Mouse (Mus musculus): ENCODE data around the gene Kcnip2. TPM values are rescaled to one million over a fixed set of nuclear protein-coding genes. Genes with fewer than 3 reads are reported as not detected.
"Not testable (repeated sequence)": the region's sequence is repeated elsewhere in the genome, so short reads cannot be mapped to it uniquely, and the experiment has no call there.

Kcnip2 gene
- polyA plus RNA-seq, 1 experiment from 2014 or later, result 1.8 TPM

GRCm38 (mm10) chr19:45815170-45815569 lies 691 bp downstream of the Kcnip2 start:
- H3K27me3 ChIP-seq (replicated peaks; ENCODE audit: control insufficient read depth, insufficient read depth, low read length), result peaks cover 30% of the 10 kb centered on the region
- WGBS, result 62% methylated on average over 10 of the region's 10 CpGs
- no peak overlapping the region for H3K4me3 ChIP-seq (ENCODE audit: low read depth, low read length)
- H3K27ac ChIP-seq (ENCODE audit: low read depth, low read length), result no peak overlapping the region
- no peaks in the 10 kb centered on the region for H3K36me3 ChIP-seq (ENCODE audit: control insufficient read depth, insufficient read depth, low read length)
- no peak for ATAC-seq (replicated peaks; ENCODE audit: low FRiP score)
- no peak overlapping the region for H3K9ac ChIP-seq (ENCODE audit: low read depth, low read length)
- H3K4me2 ChIP-seq, result peak overlapping the region; percentile 72
- H3K4me1 ChIP-seq (replicated peaks; ENCODE audit: control insufficient read depth, insufficient read depth, low read length), result peaks cover 16% of the 10 kb centered on the region
- H3K9me3 ChIP-seq (ENCODE audit: control insufficient read depth, low read length), result no peaks in the 10 kb centered on the region
- no peak for DNase-seq (ENCODE audit: low spot score)

- peak; percentile 66 for DNase-seq (ENCODE audit: low spot score)
- Histone ChIP-seq H3K4me2 (no peak overlapping the region), H3K9ac (ENCODE audit: low read depth, low read length) (no peak overlapping the region), H3K4me3 (ENCODE audit: low read depth, low read length) (no peak overlapping the region), H3K27ac (ENCODE audit: low read depth, low read length) (no peak overlapping the region), H3K4me1 (replicated peaks; ENCODE audit: control insufficient read depth, insufficient read depth, low read length) (peaks cover 16% of the 10 kb centered on the region), H3K36me3 (ENCODE audit: control insufficient read depth, insufficient read depth, low read length) (no peaks in the 10 kb centered on the region), H3K27me3 (replicated peaks; ENCODE audit: control insufficient read depth, insufficient read depth, low read length) (peaks cover 30% of the 10 kb centered on the region), H3K9me3 (ENCODE audit: control insufficient read depth, low read length) (no peaks in the 10 kb centered on the region)
- no peak for ATAC-seq (replicated peaks; ENCODE audit: low FRiP score)
- 10% methylated on average over 12 of the region's 12 CpGs for WGBS
These were observed 2.1 kb downstream of the Kcnip2 start for GRCm38 (mm10) chr19:45813801-45814200.

- Histone ChIP-seq H3K27ac (ENCODE audit: low read depth, low read length) (no peak overlapping the region), H3K4me2 (no peak overlapping the region), H3K9ac (ENCODE audit: low read depth, low read length) (no peak overlapping the region), H3K9me3 (ENCODE audit: control insufficient read depth, low read length) (no peaks in the 10 kb centered on the region), H3K4me1 (replicated peaks; ENCODE audit: control insufficient read depth, insufficient read depth, low read length) (peaks cover 16% of the 10 kb centered on the region), H3K4me3 (ENCODE audit: low read depth, low read length) (no peak overlapping the region), H3K36me3 (ENCODE audit: control insufficient read depth, insufficient read depth, low read length) (no peaks in the 10 kb centered on the region), H3K27me3 (replicated peaks; ENCODE audit: control insufficient read depth, insufficient read depth, low read length) (peaks cover 30% of the 10 kb centered on the region)
- no peak for ATAC-seq (replicated peaks; ENCODE audit: low FRiP score)
- DNase-seq (ENCODE audit: low spot score), result peak; percentile 78
- WGBS, result 8% methylated on average over 11 of the region's 11 CpGs
These were observed 2.6 kb downstream of the Kcnip2 start for GRCm38 (mm10) chr19:45813263-45813662.

DNA sequence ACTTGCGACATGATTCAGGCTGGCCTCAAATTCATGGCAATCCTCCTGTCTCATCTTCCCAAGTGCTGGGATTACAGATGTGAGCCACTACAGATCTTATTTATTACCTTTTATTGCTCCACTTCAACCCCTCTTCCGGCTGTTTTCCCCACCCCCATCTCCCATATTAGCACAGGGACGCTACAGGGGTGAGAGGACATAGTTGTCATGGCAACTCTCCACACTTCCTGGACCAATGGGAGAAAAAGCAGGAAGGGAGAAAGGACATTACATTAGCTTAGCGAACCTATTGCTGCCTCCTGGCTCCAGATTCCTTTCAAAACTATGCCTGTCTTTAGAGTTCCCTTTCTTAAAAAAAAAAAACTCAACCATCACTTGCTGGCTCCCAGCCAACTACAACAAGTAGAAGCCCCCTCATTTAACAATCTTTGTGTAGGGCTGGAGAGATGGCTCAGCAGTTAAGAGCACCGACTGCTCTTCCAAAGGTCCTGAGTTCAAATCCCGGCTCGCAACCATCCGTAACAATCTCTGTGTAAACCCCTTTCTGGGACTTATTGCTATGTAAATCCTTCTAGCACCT lies 3.1 kb downstream of the Kcnip2 start:
- Histone ChIP-seq H3K4me2 (peak overlapping the region; percentile 55), H3K9me3 (ENCODE audit: control insufficient read depth, low read length) (no peaks in the 10 kb centered on the region), H3K27me3 (replicated peaks; ENCODE audit: control insufficient read depth, insufficient read depth, low read length) (peaks cover 30% of the 10 kb centered on the region), H3K9ac (ENCODE audit: low read depth, low read length) (no peak overlapping the region), H3K36me3 (ENCODE audit: control insufficient read depth, insufficient read depth, low read length) (no peaks in the 10 kb centered on the region), H3K4me1 (replicated peaks; ENCODE audit: control insufficient read depth, insufficient read depth, low read length) (peaks cover 16% of the 10 kb centered on the region), H3K4me3 (ENCODE audit: low read depth, low read length) (no peak overlapping the region; the same call in 1 of the 2 replicates), H3K27ac (ENCODE audit: low read depth, low read length) (no peak overlapping the region)
- DNase-seq (ENCODE audit: low spot score) (no peak), ATAC-seq (replicated peaks; ENCODE audit: low FRiP score) (no peak)
- WGBS, result 17% methylated on average over 8 of the region's 8 CpGs

GRCm38 (mm10) chr19:45812115-45812514 lies 3.7 kb downstream of the Kcnip2 start:
- WGBS, result 2% methylated on average over 16 of the region's 16 CpGs
- H3K27ac ChIP-seq (ENCODE audit: low read depth, low read length), result no peak overlapping the region
- H3K4me2 ChIP-seq, result peak overlapping the region; percentile 55
- peaks cover 16% of the 10 kb centered on the region for H3K4me1 ChIP-seq (replicated peaks; ENCODE audit: control insufficient read depth, insufficient read depth, low read length)
- no peak overlapping the region for H3K9ac ChIP-seq (ENCODE audit: low read depth, low read length)
- H3K9me3 ChIP-seq (ENCODE audit: control insufficient read depth, low read length), result no peaks in the 10 kb centered on the region
- DNase-seq (ENCODE audit: low spot score) (peak; percentile 69), ATAC-seq (replicated peaks; ENCODE audit: low FRiP score) (peak; percentile 79)
- peaks cover 30% of the 10 kb centered on the region for H3K27me3 ChIP-seq (replicated peaks; ENCODE audit: control insufficient read depth, insufficient read depth, low read length)
- no peaks in the 10 kb centered on the region for H3K36me3 ChIP-seq (ENCODE audit: control insufficient read depth, insufficient read depth, low read length)
- peak overlapping the region; percentile 18 for H3K4me3 ChIP-seq (ENCODE audit: low read depth, low read length)

GRCm38 (mm10) chr19:45811028-45811674 lies 4.7 kb downstream of the Kcnip2 start:
- WGBS, result 54% methylated on average over 12 of the region's 12 CpGs
- no peak overlapping the region for H3K4me3 ChIP-seq (ENCODE audit: low read depth, low read length)
- ATAC-seq (replicated peaks; ENCODE audit: low FRiP score), result no peak
- H3K4me1 ChIP-seq (replicated peaks; ENCODE audit: control insufficient read depth, insufficient read depth, low read length), result peaks cover 16% of the 10 kb centered on the region
- H3K27ac ChIP-seq (ENCODE audit: low read depth, low read length), result no peak overlapping the region
- no peak overlapping the region for H3K9ac ChIP-seq (ENCODE audit: low read depth, low read length)
- no peak for DNase-seq (ENCODE audit: low spot score)
- H3K27me3 ChIP-seq (replicated peaks; ENCODE audit: control insufficient read depth, insufficient read depth, low read length), result peaks cover 23% of the 10 kb centered on the region
- no peaks in the 10 kb centered on the region for H3K36me3 ChIP-seq (ENCODE audit: control insufficient read depth, insufficient read depth, low read length)
- no peak overlapping the region for H3K4me2 ChIP-seq
- H3K9me3 ChIP-seq (ENCODE audit: control insufficient read depth, low read length), result no peaks in the 10 kb centered on the region

GRCm38 (mm10) chr19:45807732-45808131 lies 8.1 kb downstream of the Kcnip2 start:
- no peak for DNase-seq (ENCODE audit: low spot score)
- Histone ChIP-seq H3K36me3 (ENCODE audit: control insufficient read depth, insufficient read depth, low read length) (no peaks in the 10 kb centered on the region), H3K4me2 (no peak overlapping the region), H3K9ac (ENCODE audit: low read depth, low read length) (no peak overlapping the region), H3K27ac (ENCODE audit: low read depth, low read length) (no peak overlapping the region), H3K27me3 (replicated peaks; ENCODE audit: control insufficient read depth, insufficient read depth, low read length) (0 out of 2 replicates have a peak, but pooled peaks cover 6% of the 10 kb centered on the region), H3K4me1 (replicated peaks; ENCODE audit: control insufficient read depth, insufficient read depth, low read length) (peaks cover 27% of the 10 kb centered on the region), H3K9me3 (ENCODE audit: control insufficient read depth, low read length) (no peaks in the 10 kb centered on the region), H3K4me3 (ENCODE audit: low read depth, low read length) (no peak overlapping the region)
- 86% methylated on average over 4 of the region's 4 CpGs for WGBS
- no peak for ATAC-seq (replicated peaks; ENCODE audit: low FRiP score)

DNA sequence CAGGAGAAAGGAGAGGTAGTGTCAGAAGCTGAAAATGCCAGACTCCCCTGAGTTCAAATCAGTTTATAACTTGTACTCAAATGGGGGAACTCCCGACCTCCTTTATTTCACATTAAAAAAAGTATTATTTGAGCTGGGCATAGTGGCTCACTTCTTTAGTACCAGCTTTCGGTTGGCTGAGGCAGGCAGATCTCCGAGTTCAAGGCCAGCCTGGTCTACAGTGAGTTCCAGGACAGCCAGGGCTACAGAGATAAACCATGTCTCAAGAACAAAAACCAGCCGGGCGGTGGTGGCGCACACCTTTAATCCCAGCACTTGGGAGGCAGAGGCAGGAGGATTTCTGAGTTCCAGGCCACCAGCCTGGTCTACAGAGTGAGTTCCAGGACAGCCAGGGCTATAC lies 10.0 kb downstream of the Kcnip2 start:
- H3K27ac ChIP-seq (ENCODE audit: low read depth, low read length); DNase-seq (ENCODE audit: low spot score); H3K4me2 ChIP-seq; H3K9me3 ChIP-seq (ENCODE audit: control insufficient read depth, low read length); H3K36me3 ChIP-seq (ENCODE audit: control insufficient read depth, insufficient read depth, low read length); H3K27me3 ChIP-seq (replicated peaks; ENCODE audit: control insufficient read depth, insufficient read depth, low read length); ATAC-seq (replicated peaks; ENCODE audit: low FRiP score); H3K4me3 ChIP-seq (ENCODE audit: low read depth, low read length); H3K9ac ChIP-seq (ENCODE audit: low read depth, low read length): not testable (repeated sequence)
- H3K4me1 ChIP-seq (replicated peaks; ENCODE audit: control insufficient read depth, insufficient read depth, low read length), result peaks cover 22% of the 10 kb centered on the region
- 89% methylated on average over 6 of the region's 6 CpGs for WGBS

Measured in liver, embryonic 11.5 days (tissue).